Mouse (Mus musculus): ENCODE results near the gene Klhl13. TPM values are rescaled to one million over a fixed set of nuclear protein-coding genes. Genes with fewer than 3 reads are reported as not detected.
A peak's percentile ranks its signal among the peaks of the same experiment; 100 is the strongest.

The Klhl13 gene
- polyA plus RNA-seq, 1 experiment from 2014 or later = 10.5 TPM

DNA sequence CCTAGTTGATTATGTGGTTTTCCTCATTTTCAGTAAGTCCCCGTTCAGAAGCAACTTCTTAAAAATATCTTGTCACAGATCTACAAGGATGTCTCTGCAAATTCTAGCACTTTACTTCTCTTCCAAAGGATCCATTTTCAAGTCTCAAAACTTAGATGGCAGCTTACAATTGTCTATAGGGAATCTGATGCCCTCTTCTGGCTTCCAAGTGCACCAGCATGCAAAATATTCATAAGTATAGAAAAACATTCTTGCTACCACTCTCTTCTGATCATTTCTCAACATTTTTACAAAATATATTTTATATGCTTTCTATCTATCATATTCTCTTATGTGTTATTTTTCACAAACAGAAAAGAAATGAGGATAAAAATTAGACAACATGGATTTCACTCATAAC is 14.8 kb downstream of the Klhl13 start:
- H3K9ac ChIP-seq (ENCODE audit: low read length) = no peak overlapping the region
- no peak overlapping the region for H3K4me2 ChIP-seq (replicated peaks; ENCODE audit: low read depth)
- no peak overlapping the region for H3K27ac ChIP-seq (replicated peaks)
- no peaks in the 10 kb centered on the region for H3K4me1 ChIP-seq (replicated peaks; ENCODE audit: control insufficient read depth, insufficient read depth)
- no peak overlapping the region for H3K4me3 ChIP-seq (ENCODE audit: low read depth, low read length)
- peak; percentile 42 for TF ChIP-seq CTCF (IDR thresholded peaks at IDR 0.05; ENCODE audit: low read depth)
- no peak for TF ChIP-seq EP300 (optimal IDR thresholded peaks at IDR 0.05)
- DNase-seq (ENCODE audit: low spot score) = no peak
- H3K36me3 ChIP-seq (ENCODE audit: control insufficient read depth, insufficient read depth, low read length) = no peaks in the 10 kb centered on the region
- H3K27me3 ChIP-seq (ENCODE audit: control insufficient read depth, insufficient read depth, low read length) = no peaks in the 10 kb centered on the region
- 97% methylated on average over 1 of the region's 1 CpGs for WGBS
- H3K9me3 ChIP-seq (ENCODE audit: control insufficient read depth, low read length) = no peaks in the 10 kb centered on the region
- no peak for ATAC-seq (ENCODE audit: low FRiP score, low TSS enrichment)

DNA sequence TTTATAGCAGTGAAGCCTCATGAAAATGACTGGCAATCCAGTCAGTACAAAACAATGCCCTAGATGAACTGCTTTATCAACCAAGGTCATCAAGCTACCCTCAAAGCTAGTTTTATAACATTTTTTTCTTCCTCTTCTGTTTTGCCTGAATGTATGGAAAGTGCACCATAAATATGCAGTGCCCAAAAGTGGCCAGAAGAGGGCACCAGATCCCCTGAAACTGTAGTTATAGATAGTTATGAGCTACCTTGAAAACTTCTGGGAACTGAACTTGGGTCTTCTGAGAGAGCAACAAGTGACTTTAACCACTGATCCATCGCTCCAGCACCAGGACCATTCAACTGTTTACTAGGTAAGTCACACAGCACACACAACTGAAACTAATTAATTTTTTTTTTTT is 36.8 kb downstream of the Klhl13 start:
- no peak overlapping the region for H3K27ac ChIP-seq (replicated peaks)
- H3K27me3 ChIP-seq (ENCODE audit: control insufficient read depth, insufficient read depth, low read length) = no peaks in the 10 kb centered on the region
- no peak overlapping the region for H3K4me3 ChIP-seq (ENCODE audit: low read depth, low read length)
- no peaks in the 10 kb centered on the region for H3K9me3 ChIP-seq (ENCODE audit: control insufficient read depth, low read length)
- no peak overlapping the region for H3K9ac ChIP-seq (ENCODE audit: low read length)
- 70% methylated on average over 1 of the region's 1 CpGs for WGBS
- no peaks in the 10 kb centered on the region for H3K36me3 ChIP-seq (ENCODE audit: control insufficient read depth, insufficient read depth, low read length)
- DNase-seq (ENCODE audit: low spot score) (peak; percentile 15), ATAC-seq (ENCODE audit: low FRiP score, low TSS enrichment) (no peak)
- H3K4me2 ChIP-seq (replicated peaks; ENCODE audit: low read depth) = no peak overlapping the region
- no peak for TF ChIP-seq EP300 (optimal IDR thresholded peaks at IDR 0.05)
- TF ChIP-seq CTCF (IDR thresholded peaks at IDR 0.05; ENCODE audit: low read depth) = peak; percentile 67
- no peaks in the 10 kb centered on the region for H3K4me1 ChIP-seq (replicated peaks; ENCODE audit: control insufficient read depth, insufficient read depth)

DNA sequence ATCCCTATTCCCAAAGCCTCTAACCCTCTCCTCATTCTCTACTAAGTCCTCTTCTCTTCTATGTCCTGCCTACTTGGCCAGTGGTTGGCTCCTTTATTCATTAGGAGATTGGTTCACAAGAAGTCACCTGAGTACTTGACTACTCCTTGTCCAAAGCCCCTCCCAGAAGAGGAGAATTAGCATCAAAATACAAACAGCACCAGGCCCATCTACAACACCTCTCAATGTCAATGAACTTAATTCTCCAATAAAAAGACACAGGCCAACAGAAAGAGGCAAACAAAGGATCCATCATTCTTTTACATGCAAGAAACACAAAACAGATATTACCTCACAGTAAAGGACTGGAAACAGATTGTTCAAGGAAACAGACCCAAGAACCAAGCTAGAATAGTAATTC is 46.0 kb downstream of the Klhl13 start:
- Histone ChIP-seq H3K9ac (ENCODE audit: low read length) (no peak overlapping the region), H3K27ac (replicated peaks) (no peak overlapping the region), H3K27me3 (ENCODE audit: control insufficient read depth, insufficient read depth, low read length) (no peaks in the 10 kb centered on the region), H3K9me3 (ENCODE audit: control insufficient read depth, low read length) (no peaks in the 10 kb centered on the region), H3K4me1 (replicated peaks; ENCODE audit: control insufficient read depth, insufficient read depth) (no peaks in the 10 kb centered on the region), H3K36me3 (ENCODE audit: control insufficient read depth, insufficient read depth, low read length) (no peaks in the 10 kb centered on the region), H3K4me3 (ENCODE audit: low read depth, low read length) (no peak overlapping the region), H3K4me2 (replicated peaks; ENCODE audit: low read depth) (no peak overlapping the region)
- ATAC-seq (ENCODE audit: low FRiP score, low TSS enrichment) (no peak), DNase-seq (ENCODE audit: low spot score) (no peak)
- TF ChIP-seq EP300 (optimal IDR thresholded peaks at IDR 0.05) (no peak), CTCF (IDR thresholded peaks at IDR 0.05; ENCODE audit: low read depth) (no peak)

DNA sequence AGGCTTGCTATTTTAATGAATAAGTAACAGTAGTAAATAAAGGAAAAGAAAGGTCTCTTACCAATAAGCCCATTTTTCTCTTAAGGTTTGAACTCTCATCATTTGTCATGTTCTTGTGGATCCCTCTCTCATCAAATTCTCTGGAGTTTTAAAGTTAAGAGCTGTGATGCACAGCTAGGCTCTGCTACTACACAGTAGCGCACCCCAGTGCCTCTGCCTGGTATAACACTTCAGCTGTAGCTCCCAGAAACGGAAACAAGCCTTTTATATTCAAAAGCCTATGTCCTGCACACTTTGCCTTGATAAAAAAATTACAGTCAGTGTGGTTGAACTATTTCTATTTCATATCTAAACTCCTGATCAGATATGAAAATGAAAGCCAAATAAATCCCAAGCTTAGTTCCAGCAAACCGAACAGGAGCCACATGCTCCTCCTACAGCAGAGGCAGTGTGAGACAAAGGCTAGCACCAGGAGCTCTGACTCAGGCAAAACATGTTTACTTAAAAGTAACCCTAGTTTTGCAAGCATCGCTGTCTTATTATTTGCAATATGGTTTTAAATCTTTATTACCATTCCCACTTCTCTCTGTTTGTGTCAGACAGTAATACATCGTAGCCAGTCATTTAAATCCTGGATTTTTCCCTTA is 68.8 kb downstream of the Klhl13 start:
- Histone ChIP-seq H3K9me3 (ENCODE audit: control insufficient read depth, low read length) (no peaks in the 10 kb centered on the region), H3K27ac (replicated peaks) (no peak overlapping the region), H3K36me3 (ENCODE audit: control insufficient read depth, insufficient read depth, low read length) (no peaks in the 10 kb centered on the region), H3K4me1 (replicated peaks; ENCODE audit: control insufficient read depth, insufficient read depth) (no peaks in the 10 kb centered on the region), H3K27me3 (ENCODE audit: control insufficient read depth, insufficient read depth, low read length) (no peaks in the 10 kb centered on the region), H3K4me2 (replicated peaks; ENCODE audit: low read depth) (no peak overlapping the region), H3K9ac (ENCODE audit: low read length) (no peak overlapping the region), H3K4me3 (ENCODE audit: low read depth, low read length) (no peak overlapping the region)
- TF ChIP-seq EP300 (optimal IDR thresholded peaks at IDR 0.05) = no peak
- TF ChIP-seq CTCF (IDR thresholded peaks at IDR 0.05; ENCODE audit: low read depth) = peak; percentile 68
- DNase-seq (ENCODE audit: low spot score) (peak; percentile 31), ATAC-seq (ENCODE audit: low FRiP score, low TSS enrichment) (no peak)
- 35% methylated on average over 5 of the region's 5 CpGs for WGBS

DNA sequence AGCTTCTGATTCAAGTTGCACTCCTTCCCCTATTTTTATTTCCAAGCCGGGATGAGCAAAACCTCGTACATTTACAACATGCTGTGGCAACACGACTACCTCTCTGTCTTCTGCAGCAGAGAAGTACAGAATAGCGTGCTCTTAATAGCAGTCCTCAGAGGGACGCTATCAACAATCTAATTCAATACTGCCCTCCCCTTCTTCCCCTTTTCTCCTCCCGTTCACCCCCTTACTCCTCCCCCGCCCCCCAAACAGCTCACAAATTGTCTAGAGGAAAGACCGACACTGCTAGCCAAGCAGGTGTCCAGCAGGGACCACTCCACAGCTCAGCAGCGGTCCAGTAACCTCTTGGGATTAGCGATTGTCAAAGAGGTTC is 79.5 kb downstream of the Klhl13 start:
- no peak for DNase-seq (ENCODE audit: low spot score)
- Histone ChIP-seq H3K36me3 (ENCODE audit: control insufficient read depth, insufficient read depth, low read length) (no peaks in the 10 kb centered on the region), H3K4me3 (ENCODE audit: low read depth, low read length) (no peak overlapping the region), H3K9me3 (ENCODE audit: control insufficient read depth, low read length) (no peaks in the 10 kb centered on the region), H3K4me2 (replicated peaks; ENCODE audit: low read depth) (no peak overlapping the region), H3K9ac (ENCODE audit: low read length) (no peak overlapping the region), H3K27me3 (ENCODE audit: control insufficient read depth, insufficient read depth, low read length) (no peaks in the 10 kb centered on the region), H3K27ac (replicated peaks) (no peak overlapping the region), H3K4me1 (replicated peaks; ENCODE audit: control insufficient read depth, insufficient read depth) (no peaks in the 10 kb centered on the region)
- no peak for TF ChIP-seq CTCF (IDR thresholded peaks at IDR 0.05; ENCODE audit: low read depth)
- no peak for TF ChIP-seq EP300 (optimal IDR thresholded peaks at IDR 0.05)
- ATAC-seq (ENCODE audit: low FRiP score, low TSS enrichment) = no peak
- 38% methylated on average over 10 of the region's 10 CpGs for WGBS

DNA sequence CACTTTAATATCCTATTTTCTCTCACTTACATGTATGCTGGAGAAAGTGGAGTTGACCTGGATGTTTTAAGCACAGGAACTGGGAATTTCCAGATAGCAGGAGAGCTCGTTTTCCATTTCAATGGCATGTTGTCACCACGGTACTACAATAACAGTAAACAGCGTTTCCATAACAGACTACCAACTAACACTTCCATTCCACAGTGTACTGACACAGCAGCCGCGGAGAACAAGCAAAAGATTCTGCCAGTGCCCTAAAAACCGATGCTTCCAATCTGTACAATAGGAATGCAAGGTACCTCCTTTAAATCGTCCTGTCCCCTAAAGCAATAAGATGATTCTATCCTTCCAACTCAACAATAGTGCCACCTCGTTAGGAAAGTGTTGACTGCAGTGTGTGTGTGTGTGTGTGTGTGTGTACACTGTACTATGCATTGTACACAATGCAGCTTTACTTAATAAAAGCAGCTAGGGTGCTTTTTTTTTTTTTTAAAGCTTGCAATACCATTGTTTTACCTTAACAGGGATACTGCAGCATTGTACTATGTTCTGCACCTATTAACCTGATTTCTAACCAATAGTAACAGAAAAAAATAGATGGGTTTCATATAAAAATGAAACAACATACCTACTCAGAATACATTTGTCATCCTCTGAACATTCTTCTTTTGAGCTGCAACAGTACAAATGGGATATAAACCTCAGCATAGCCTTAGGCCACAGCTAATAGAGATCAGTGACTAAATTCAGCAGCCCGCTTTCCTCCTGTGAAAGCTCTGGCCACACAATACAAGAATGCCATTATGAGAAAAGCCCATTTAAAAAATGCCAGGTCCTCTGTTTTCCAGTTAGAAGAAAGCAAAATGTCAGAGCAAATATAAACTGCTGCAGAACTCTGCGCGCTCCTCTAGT is 80.1 kb downstream of the Klhl13 start:
- no peak for ATAC-seq (ENCODE audit: low FRiP score, low TSS enrichment)
- WGBS = 67% methylated on average over 11 of the region's 11 CpGs

More for the DNA sequence above, 80.1 kb downstream of the Klhl13 start:
- TF ChIP-seq EP300 (optimal IDR thresholded peaks at IDR 0.05) = no peak
- no peak for TF ChIP-seq CTCF (IDR thresholded peaks at IDR 0.05; ENCODE audit: low read depth)
- H3K9ac ChIP-seq (ENCODE audit: low read length) = no peak overlapping the region
- H3K9me3 ChIP-seq (ENCODE audit: control insufficient read depth, low read length) = no peaks in the 10 kb centered on the region
- no peak overlapping the region for H3K4me2 ChIP-seq (replicated peaks; ENCODE audit: low read depth)
- no peaks in the 10 kb centered on the region for H3K4me1 ChIP-seq (replicated peaks; ENCODE audit: control insufficient read depth, insufficient read depth)
- no peaks in the 10 kb centered on the region for H3K27me3 ChIP-seq (ENCODE audit: control insufficient read depth, insufficient read depth, low read length)
- no peak overlapping the region for H3K27ac ChIP-seq (replicated peaks)
- H3K4me3 ChIP-seq (ENCODE audit: low read depth, low read length) = no peak overlapping the region
- DNase-seq (ENCODE audit: low spot score) = no peak
- no peaks in the 10 kb centered on the region for H3K36me3 ChIP-seq (ENCODE audit: control insufficient read depth, insufficient read depth, low read length)
